Comparison of ENCODE assay signal across 8 mouse cellular contexts in genomic region chr6:3340928-3341327, GRCm38 (mm10). TPM values are rescaled to one million over a fixed set of nuclear protein-coding genes. Genes with fewer than 3 reads are reported as not detected.
DNase-seq lines count a peak whose midpoint lies in the region; ATAC-seq and TF ChIP-seq lines count a peak whose summit lies in the region.
"Not testable (repeated sequence)": the region's sequence is repeated elsewhere in the genome, so short reads cannot be mapped to it uniquely, and the experiment has no call there.

No protein-coding gene starts in this region.

- 14% methylated on average over 10 of the region's 10 CpGs for WGBS in forebrain, embryonic 13.5 days
- 1% methylated on average over 10 of the region's 10 CpGs for WGBS in heart, postnatal 0 days
- WGBS in kidney, adult 2 months, result 22% methylated on average over 10 of the region's 10 CpGs
- 15% methylated on average over 10 of the region's 10 CpGs for WGBS in liver, adult 2 months
- WGBS in neural tube, embryonic 11.5 days, result 31% methylated on average over 10 of the region's 10 CpGs
- WGBS in thymus, adult 2 months, result 29% methylated on average over 10 of the region's 10 CpGs

- H3K4me1 ChIP-seq in brown adipose tissue, adult 24 weeks (ENCODE audit: control insufficient read depth, insufficient read depth, insufficient read length, low read length); forebrain, embryonic 13.5 days; heart, postnatal 0 days (ENCODE audit: control insufficient read depth, insufficient read depth); kidney, adult 2 months (ENCODE audit: control insufficient read depth, insufficient read depth, low read length); liver, adult 2 months (ENCODE audit: control insufficient read depth, insufficient read depth, low read length); neural tube, embryonic 11.5 days (ENCODE audit: control insufficient read depth, insufficient read depth, low read length): not testable (repeated sequence)
- peaks cover 11% of the 10 kb centered on the region for H3K4me1 ChIP-seq in thymus, adult 2 months (replicated peaks; ENCODE audit: control insufficient read depth, insufficient read depth, low read length)

- H3K27me3 ChIP-seq in forebrain, embryonic 13.5 days; heart, postnatal 0 days (ENCODE audit: control insufficient read depth, insufficient read depth, low read length); kidney, adult 2 months (replicated peaks; ENCODE audit: control insufficient read depth, insufficient read depth, low read length); liver, adult 2 months (ENCODE audit: control insufficient read depth, insufficient read depth, low read length); neural tube, embryonic 11.5 days (ENCODE audit: control insufficient read depth, insufficient read depth, low read length); thymus, adult 2 months (ENCODE audit: control insufficient read depth, insufficient read depth, low read length): not testable (repeated sequence)

- H3K9ac ChIP-seq in forebrain, embryonic 13.5 days, result peak overlapping the region; percentile 37; the same call in 1 of the 2 replicates
- not testable (repeated sequence) for H3K9ac ChIP-seq in heart, postnatal 0 days (replicated peaks; ENCODE audit: low read depth, low read length); liver, adult 2 months (ENCODE audit: low read depth, low read length); neural tube, embryonic 11.5 days (ENCODE audit: low read length)

- H3K79me2 ChIP-seq in liver, adult 2 months (ENCODE audit: control insufficient read depth, insufficient read depth, low read length), result not testable (repeated sequence)

- H3K4me2 ChIP-seq in forebrain, embryonic 13.5 days, result peak overlapping the region; percentile 49
- peak overlapping the region; percentile 45 for H3K4me2 ChIP-seq in heart, postnatal 0 days (ENCODE audit: low read depth, low read length)
- H3K4me2 ChIP-seq in neural tube, embryonic 11.5 days (ENCODE audit: low read depth), result not testable (repeated sequence)

- TF ChIP-seq POLR2A in kidney, adult 2 months (IDR thresholded peaks at IDR 0.05; ENCODE audit: low read depth, low read length); liver, adult 2 months (IDR thresholded peaks at IDR 0.05; ENCODE audit: extremely low read depth, insufficient read depth, low read length); thymus, adult 2 months (IDR thresholded peaks at IDR 0.05; ENCODE audit: control insufficient read depth, extremely low read depth, insufficient read depth, low read length, poor library complexity): not testable (repeated sequence)

- not testable (repeated sequence) for H3K27ac ChIP-seq in brown adipose tissue, adult 24 weeks (replicated peaks; ENCODE audit: low read depth, low read length); forebrain, embryonic 13.5 days; heart, postnatal 0 days (ENCODE audit: low read depth); kidney, adult 2 months (ENCODE audit: insufficient read depth, low read depth, low read length); liver, adult 2 months (replicated peaks; ENCODE audit: insufficient read depth, low read depth, low read length); neural tube, embryonic 11.5 days (ENCODE audit: low read depth, low read length); thymus, adult 2 months (ENCODE audit: control insufficient read depth, insufficient read depth, low read length)

- ATAC-seq in forebrain, embryonic 13.5 days, result peak; percentile 75
- ATAC-seq in heart, postnatal 0 days (ENCODE audit: insufficient read depth, low read depth); neural tube, embryonic 11.5 days (ENCODE audit: insufficient read depth, low FRiP score, low TSS enrichment): not testable (repeated sequence)

- not testable (repeated sequence) for TF ChIP-seq EP300 in heart, postnatal 0 days (IDR thresholded peaks at IDR 0.05; ENCODE audit: low read depth)

- TF ChIP-seq CTCF in heart, postnatal 0 days (IDR thresholded peaks at IDR 0.05; ENCODE audit: low read depth); kidney, adult 2 months (conservative IDR thresholded peaks at IDR 0.05; ENCODE audit: insufficient read depth, insufficient read length, low read depth, low read length); liver, adult 2 months (IDR thresholded peaks at IDR 0.05; ENCODE audit: low read depth, low read length); thymus, adult 2 months (IDR thresholded peaks at IDR 0.05; ENCODE audit: borderline replicate concordance, control insufficient read depth, extremely low read depth, insufficient read depth, low read length, poor library complexity): not testable (repeated sequence)

- H3K9me3 ChIP-seq in forebrain, embryonic 13.5 days (replicated peaks); heart, postnatal 0 days (replicated peaks; ENCODE audit: control insufficient read depth, low read length); neural tube, embryonic 11.5 days (ENCODE audit: control insufficient read depth, low read length): not testable (repeated sequence)

- not testable (repeated sequence) for DNase-seq in heart, postnatal 0 days (ENCODE audit: low spot score); kidney, adult 2 months
- peak; percentile 7 for DNase-seq in liver, adult 2 months (ENCODE audit: extremely low read depth, low read depth, low spot score)
- DNase-seq in lung, postnatal 14 days, result peak; percentile 4
- peak; percentile 10 for DNase-seq in neural tube, embryonic 11.5 days (ENCODE audit: low spot score)
- DNase-seq in thymus, adult 2 months, result peak; percentile 5

- peak overlapping the region; percentile 32 for H3K4me3 ChIP-seq in brown adipose tissue, adult 24 weeks (ENCODE audit: insufficient read depth, low read depth, low read length)
- peak overlapping the region; percentile 21 for H3K4me3 ChIP-seq in forebrain, embryonic 13.5 days
- H3K4me3 ChIP-seq in heart, postnatal 0 days (ENCODE audit: low read depth, low read length), result peak overlapping the region; percentile 28
- H3K4me3 ChIP-seq in kidney, adult 2 months (ENCODE audit: insufficient read depth, low read depth, low read length), result 0 out of 2 replicates have a peak overlapping the region, but pooled peaks have one; percentile 8
- H3K4me3 ChIP-seq in liver, adult 2 months (ENCODE audit: insufficient read depth, low read depth, low read length), result 0 out of 2 replicates have a peak overlapping the region, but pooled peaks have one; percentile 8
- not testable (repeated sequence) for H3K4me3 ChIP-seq in neural tube, embryonic 11.5 days (ENCODE audit: low read depth, low read length)
- H3K4me3 ChIP-seq in thymus, adult 2 months (ENCODE audit: control insufficient read depth, insufficient read depth, low read length), result peak overlapping the region; percentile 35

- H3K36me3 ChIP-seq in forebrain, embryonic 13.5 days (ENCODE audit: poor library complexity, severe bottlenecking); heart, postnatal 0 days (replicated peaks; ENCODE audit: control insufficient read depth, insufficient read depth, low read length); kidney, adult 2 months (ENCODE audit: control insufficient read depth, insufficient read depth, low read length); liver, adult 2 months (ENCODE audit: control insufficient read depth, insufficient read depth, low read length); neural tube, embryonic 11.5 days (ENCODE audit: control insufficient read depth, insufficient read depth, low read length); thymus, adult 2 months (ENCODE audit: control insufficient read depth, insufficient read depth, low read length): not testable (repeated sequence)

RNA-seq across cellular contexts. Expression of gene Samd9l, which starts 58.4 kb away (rescaled TPM):
- polyA plus RNA-seq in brown adipose tissue, adult 24 weeks (2012; ENCODE audit: insufficient read depth, insufficient read length, missing spikeins), result 6.4 and 6.6 TPM in 2 replicates
- polyA plus RNA-seq in forebrain, embryonic 13.5 days (2015; fragmentation: Nextera tagmentation; extraction: Ambion mirVana), result 0.43 and 0.58 TPM in 2 replicates
- total RNA-seq in heart, postnatal 0 days (2014; rRNA removed; ENCODE audit: low replicate concordance), result 4.4 and 44.3 TPM in 2 replicates
- 2.9 and 3.1 TPM in 2 replicates for polyA plus RNA-seq in heart, postnatal 0 days (2015; fragmentation: Nextera tagmentation; extraction: Ambion mirVana)
- 8.5 and 12.6 TPM in 2 replicates for polyA plus RNA-seq in kidney, adult 2 months (2012; rRNA removed)
- 14.6 and 24.8 TPM in 2 replicates for total RNA-seq in liver, adult 2 months (2014; rRNA removed)
- polyA plus RNA-seq in liver, adult 2 months (2012; rRNA removed), result 0.78 and 0.83 TPM in 2 replicates
- polyA plus RNA-seq in neural tube, embryonic 11.5 days (2014; fragmentation: Nextera tagmentation; extraction: Ambion mirVana), result 0.11 and 0.65 TPM in 2 replicates
- polyA plus RNA-seq in thymus, adult 2 months (2012; rRNA removed), result 3.0 and 4.2 TPM in 2 replicates
